Mouse (Mus musculus) stomach, embryonic 14.5 days (tissue): ENCODE results near the gene Lin7b. TPM values are rescaled to one million over a fixed set of nuclear protein-coding genes. Genes with fewer than 3 reads are reported as not detected.

Source experiments
- ATAC-seq: fragments of 200-750 bp; cut with Nextera tagmentation; 2 replicates; pipeline ENCODE4 v1.8.0; 2017; ENCODE audit warnings: low read depth, moderate TSS enrichment; ENCODE audit not compliant: insufficient number of reproducible peaks, insufficient read depth, low FRiP score
- H3K27ac ChIP-seq: fragments of 300-500 bp; sonication (generic); 2 replicates; pipeline ENCODE4 v1.5.1; 2014; ENCODE audit warnings: mild to moderate bottlenecking, low read length, moderate library complexity, mixed read lengths
- H3K27me3 ChIP-seq: fragments of 300-500 bp; sonication (generic); 2 replicates; pipeline ENCODE4 v1.6.1; 2014; ENCODE audit warnings: low read length, control low read depth, mixed read lengths; ENCODE audit not compliant: control insufficient read depth, insufficient read depth
- H3K36me3 ChIP-seq: fragments of 300-500 bp; sonication (generic); 2 replicates; pipeline ENCODE4 v1.6.1; 2014; ENCODE audit warnings: mild to moderate bottlenecking, control low read depth, low read length, moderate library complexity, mixed read lengths; ENCODE audit not compliant: control insufficient read depth, insufficient read depth
- H3K4me1 ChIP-seq: fragments of 300-500 bp; sonication (generic); 2 replicates; pipeline ENCODE4 v1.6.1; 2014; ENCODE audit warnings: low read length, control low read depth, mixed read lengths; ENCODE audit not compliant: control insufficient read depth, insufficient read depth
- H3K4me2 ChIP-seq: fragments of 300-500 bp; sonication (generic); replicated peaks from 2 replicates; pipeline ENCODE4 v1.6.1; 2014; ENCODE audit warnings: low read depth, low read length, control low read depth
- H3K4me3 ChIP-seq: fragments of 300-500 bp; sonication (generic); 2 replicates; pipeline ENCODE4 v1.5.1; 2014; ENCODE audit warnings: low read depth, low read length, control low read depth
- H3K9ac ChIP-seq: fragments of 300-500 bp; sonication (generic); replicated peaks from 2 replicates; pipeline ENCODE4 v1.6.1; 2014; ENCODE audit warnings: low read depth, mild to moderate bottlenecking, control low read depth, low read length, moderate library complexity, mixed read lengths
- H3K9me3 ChIP-seq: fragments of 300-500 bp; sonication (generic); 2 replicates; pipeline ENCODE4 v1.6.1; 2016; ENCODE audit warnings: low read depth, low read length, control low read depth; ENCODE audit not compliant: control insufficient read depth
- WGBS: fragments of 180-500 bp; shearing (Covaris S2); extraction: QIAGEN DNeasy Blood & Tissue Kit; methylation state at CpG from one replicate; pipeline ENCODE4 v1.1.7; 2014; 5-methylcytosine and 5-hydroxymethylcytosine counted together
- polyA plus RNA-seq: library from polyadenylated mRNA; unstranded; fragments of >200 nt; fragmentation: Nextera tagmentation; extraction: Ambion mirVana; gene quantifications from 2 replicates; pipeline ENCODE4 v1.2.1, GENCODE M21; 2014

Lin7b gene
- polyA plus RNA-seq, 1 experiment from 2014 or later, result 4.2 TPM

GRCm38 (mm10) chr7:45337469-45337868 lies 32.9 kb downstream of the Lin7b start:
- 17% methylated on average over 4 of the region's 4 CpGs for WGBS
- H3K4me1 ChIP-seq, result peaks cover 44% of the 10 kb centered on the region
- ATAC-seq, result no peak
- H3K4me3 ChIP-seq, result no peak overlapping the region
- H3K9ac ChIP-seq, result no peak overlapping the region
- H3K27me3 ChIP-seq, result no peaks in the 10 kb centered on the region
- no peak overlapping the region; the same call in 1 of the 2 replicates for H3K27ac ChIP-seq
- no peak overlapping the region for H3K4me2 ChIP-seq
- H3K36me3 ChIP-seq, result no peaks in the 10 kb centered on the region
- H3K9me3 ChIP-seq, result no peaks in the 10 kb centered on the region

DNA sequence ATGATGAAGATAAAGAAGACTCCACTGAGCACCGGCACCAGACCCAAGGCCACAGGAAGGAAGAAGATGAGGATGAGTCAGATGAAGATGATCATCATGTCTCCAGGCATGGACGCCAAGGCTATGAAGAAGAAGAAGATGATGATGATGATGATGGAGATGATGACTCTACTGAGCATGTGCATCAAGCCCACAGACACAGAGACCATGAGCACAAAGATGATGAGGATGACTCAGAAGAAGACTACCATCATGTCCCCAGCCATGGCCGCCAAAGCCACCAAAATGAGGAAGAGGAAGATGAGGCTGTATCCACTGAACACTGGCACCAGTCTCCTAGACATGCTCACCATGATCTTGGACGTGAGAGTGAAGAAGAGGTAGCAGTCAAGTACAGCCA lies 34.1 kb downstream of the Lin7b start:
- Histone ChIP-seq H3K36me3 (no peaks in the 10 kb centered on the region), H3K27me3 (no peaks in the 10 kb centered on the region), H3K4me3 (no peak overlapping the region), H3K4me2 (no peak overlapping the region), H3K4me1 (peaks cover 43% of the 10 kb centered on the region), H3K9ac (no peak overlapping the region), H3K9me3 (no peaks in the 10 kb centered on the region), H3K27ac (no peak overlapping the region)
- ATAC-seq, result no peak
- 95% methylated on average over 4 of the region's 4 CpGs for WGBS

DNA sequence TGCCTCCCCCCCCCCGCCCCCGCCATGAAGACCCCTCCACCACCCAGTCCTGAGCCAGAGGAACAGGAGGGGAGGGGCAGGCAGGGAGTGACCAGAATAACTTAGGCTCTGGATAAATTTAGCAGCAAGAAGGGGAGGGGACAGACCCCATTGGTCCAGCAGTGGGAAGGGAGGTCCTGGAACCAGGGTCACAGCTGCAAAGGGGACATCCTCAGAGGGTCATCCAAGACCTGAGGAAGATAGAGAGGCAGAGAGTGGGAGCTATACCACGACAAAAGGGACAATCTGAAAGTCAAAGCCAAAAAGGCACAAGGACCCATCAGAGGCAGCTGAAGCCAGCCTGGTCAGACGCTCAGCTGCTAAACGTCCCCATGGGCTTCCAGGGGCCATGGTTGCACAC lies 35.3 kb downstream of the Lin7b start, which contains the start of gene Hrc:
Hrc (plus strand) TSS at position 235 of the 400 bp plus-strand sequence.
- 20% methylated on average over 5 of the region's 5 CpGs for WGBS
- Histone ChIP-seq H3K27ac (peak within 1 kb of the TSS; percentile 93), H3K9me3 (no peaks in the 10 kb centered on the region), H3K36me3 (no peaks in the 10 kb centered on the region), H3K4me2 (peak within 1 kb of the TSS; percentile 78), H3K4me1 (peaks cover 31% of the 10 kb centered on the region), H3K27me3 (no peaks in the 10 kb centered on the region), H3K9ac (no peak within 1 kb of the TSS), H3K4me3 (no peak within 1 kb of the TSS)
- no peak for ATAC-seq

DNA sequence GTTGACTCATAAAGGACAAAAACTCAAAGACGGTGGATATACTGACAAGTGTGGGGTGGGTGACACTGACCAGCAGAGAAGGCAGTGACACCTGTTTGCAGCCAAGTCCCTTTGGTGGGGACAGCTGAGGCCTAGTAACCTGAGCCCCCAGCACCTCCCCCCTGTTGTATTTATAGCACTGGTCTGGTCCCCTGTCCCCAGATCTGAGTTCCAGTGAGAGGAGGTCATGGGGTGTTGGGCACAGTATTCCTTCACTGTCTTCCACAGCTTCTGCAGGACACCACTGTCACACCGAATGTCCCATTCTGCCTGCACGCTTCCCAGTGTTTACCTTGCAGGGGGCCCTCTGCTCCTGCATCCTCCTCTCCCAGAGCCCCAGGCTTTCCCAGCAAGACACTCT lies 35.8 kb downstream of the Lin7b start:
- H3K4me1 ChIP-seq, result peaks cover 30% of the 10 kb centered on the region
- no peak overlapping the region for H3K4me3 ChIP-seq

GRCm38 (mm10) chr7:45333431-45333982 lies 36.9 kb downstream of the Lin7b start, which contains the start of gene Trpm4:
TSS of gene Trpm4 (minus strand) at chr7:45333780.
- Histone ChIP-seq H3K4me1 (peaks cover 25% of the 10 kb centered on the region), H3K36me3 (no peaks in the 10 kb centered on the region), H3K9ac (peak within 1 kb of the TSS; percentile 64), H3K27ac (peak within 1 kb of the TSS; percentile 93), H3K4me3 (peak within 1 kb of the TSS; percentile 75), H3K4me2 (peak within 1 kb of the TSS; percentile 78), H3K27me3 (no peaks in the 10 kb centered on the region), H3K9me3 (no peaks in the 10 kb centered on the region)
- ATAC-seq, result peak; percentile 78
- under 1% methylated on average over 37 of the region's 38 CpGs for WGBS

More for the DNA sequence above, 35.8 kb downstream of the Lin7b start:
- ATAC-seq, result no peak
- Histone ChIP-seq H3K9me3 (no peaks in the 10 kb centered on the region), H3K27me3 (no peaks in the 10 kb centered on the region), H3K9ac (no peak overlapping the region), H3K4me2 (no peak overlapping the region), H3K36me3 (no peaks in the 10 kb centered on the region), H3K27ac (no peak overlapping the region)
- 16% methylated on average over 3 of the region's 3 CpGs for WGBS

GRCm38 (mm10) chr7:45332685-45333425 lies 37.5 kb downstream of the Lin7b start:
- no peaks in the 10 kb centered on the region for H3K9me3 ChIP-seq
- 2% methylated on average over 22 of the region's 22 CpGs for WGBS
- ATAC-seq, result peak; percentile 55
- H3K27me3 ChIP-seq, result no peaks in the 10 kb centered on the region
- peak overlapping the region; percentile 75 for H3K4me3 ChIP-seq
- no peaks in the 10 kb centered on the region for H3K36me3 ChIP-seq
- peak overlapping the region; percentile 64 for H3K9ac ChIP-seq
- peaks cover 19% of the 10 kb centered on the region for H3K4me1 ChIP-seq
- peak overlapping the region; percentile 78 for H3K4me2 ChIP-seq
- H3K27ac ChIP-seq, result peak overlapping the region; percentile 93

GRCm38 (mm10) chr7:45331502-45331901 lies 38.9 kb downstream of the Lin7b start:
- Histone ChIP-seq H3K36me3 (peaks cover 4% of the 10 kb centered on the region; the same call in 1 of the 2 replicates), H3K4me1 (peaks cover 17% of the 10 kb centered on the region), H3K27me3 (no peaks in the 10 kb centered on the region), H3K4me2 (no peak overlapping the region), H3K4me3 (no peak overlapping the region), H3K9me3 (no peaks in the 10 kb centered on the region), H3K27ac (no peak overlapping the region), H3K9ac (no peak overlapping the region)
- no peak for ATAC-seq
- WGBS, result 83% methylated on average over 6 of the region's 6 CpGs

- peaks cover 7% of the 10 kb centered on the region; the same call in 1 of the 2 replicates for H3K36me3 ChIP-seq
- 79% methylated on average over 13 of the region's 13 CpGs for WGBS
- no peaks in the 10 kb centered on the region for H3K9me3 ChIP-seq
- no peak overlapping the region for H3K4me2 ChIP-seq
- H3K4me3 ChIP-seq, result no peak overlapping the region
- H3K27ac ChIP-seq, result no peak overlapping the region
- no peak for ATAC-seq
- H3K27me3 ChIP-seq, result no peaks in the 10 kb centered on the region
- no peak overlapping the region for H3K9ac ChIP-seq
- peaks cover 4% of the 10 kb centered on the region; the same call in 1 of the 2 replicates for H3K4me1 ChIP-seq
Measured at GRCm38 (mm10) chr7:45328841-45329475, 41.4 kb downstream of the Lin7b start.
